Mouse (Mus musculus) hematopoietic stem cell, adult 5-6 weeks (primary cell): ENCODE results near the gene Clic4. TPM values are rescaled to one million over a fixed set of nuclear protein-coding genes. Genes with fewer than 3 reads are reported as not detected.

Experiments
- ATAC-seq, 2 experiments: fragments of 125-278 bp in 1 of 2; replicated peaks in 1 of 2; 2 replicates each; pipeline ENCODE4 v1.8.0; 2016 to 2017; ENCODE audit warnings: inconsistent platforms in 2 of 2, mild to moderate bottlenecking in 2 of 2, moderate number of reproducible peaks in 2 of 2, low read depth in 1 of 2, moderate TSS enrichment in 1 of 2; ENCODE audit not compliant: low FRiP score in 2 of 2, poor library complexity in 2 of 2, severe bottlenecking in 2 of 2, insufficient read depth in 1 of 2, low TSS enrichment in 1 of 2
- total RNA-seq: library from RNA; stranded (forward); fragments of 172-1452, 232-1000 nt; gene quantifications from 2 replicates; pipeline ENCODE4 v1.2.3, GENCODE M21; 2017

The Clic4 gene
- total RNA-seq, 1 experiment from 2014 or later = 66.9 TPM

DNA sequence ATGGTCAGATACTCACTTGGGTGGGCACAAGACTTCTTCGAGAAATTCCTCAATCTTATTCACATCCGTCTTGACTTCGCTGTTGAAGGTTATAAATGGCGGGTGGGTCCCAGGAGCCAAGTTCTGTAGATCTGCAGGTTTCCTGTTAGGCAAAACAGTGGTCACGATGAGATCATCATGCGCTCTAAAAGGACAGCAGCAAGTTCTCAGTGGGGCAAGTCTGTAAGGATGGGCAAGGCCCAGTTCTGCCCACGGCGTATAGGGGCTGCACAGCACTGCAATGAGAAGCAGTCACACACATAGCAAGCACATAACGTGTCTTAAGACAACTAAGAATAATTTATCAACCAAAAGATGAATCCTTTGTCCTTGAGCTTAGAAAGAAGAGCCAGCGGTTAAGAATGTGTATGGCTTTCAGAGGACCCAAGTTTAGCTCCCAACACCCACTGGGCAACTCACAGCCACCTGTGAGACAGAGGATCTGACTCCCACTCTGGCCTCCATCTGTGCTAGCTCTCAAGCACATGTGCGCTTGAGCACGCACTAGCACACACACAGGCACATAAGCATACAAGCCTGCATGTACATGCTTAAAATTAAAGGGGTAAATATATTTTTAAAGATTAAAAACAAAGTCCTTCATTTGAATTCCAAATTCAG is 46.5 kb downstream of the Clic4 start:
- ATAC-seq = no peak

DNA sequence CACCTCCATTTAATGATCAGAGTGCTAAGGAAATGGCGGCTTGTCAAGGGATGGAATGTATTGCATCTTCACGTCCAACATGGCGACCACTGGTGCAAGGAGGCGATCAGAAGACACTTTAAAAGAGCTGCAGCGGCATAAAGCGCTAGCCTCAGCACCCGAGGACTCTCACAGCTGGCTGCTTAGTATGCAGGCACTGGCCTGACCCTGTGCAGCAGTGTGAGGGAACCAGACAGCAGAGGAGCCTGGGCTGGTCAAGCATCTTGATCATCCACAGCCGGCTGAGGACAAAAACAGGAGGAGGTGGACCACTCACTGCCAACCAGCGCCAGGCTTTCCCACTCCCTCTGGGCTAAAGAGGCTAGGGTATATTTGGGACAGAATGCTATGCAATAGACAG is 48.8 kb downstream of the Clic4 start:
- ATAC-seq = no peak

GRCm38 (mm10) chr4:135221632-135222407 is 50.8 kb downstream of the Clic4 start:
- ATAC-seq = 0 out of 4 replicates have a peak, but pooled peaks of 1 of the 2 experiments have one; percentile 20

DNA sequence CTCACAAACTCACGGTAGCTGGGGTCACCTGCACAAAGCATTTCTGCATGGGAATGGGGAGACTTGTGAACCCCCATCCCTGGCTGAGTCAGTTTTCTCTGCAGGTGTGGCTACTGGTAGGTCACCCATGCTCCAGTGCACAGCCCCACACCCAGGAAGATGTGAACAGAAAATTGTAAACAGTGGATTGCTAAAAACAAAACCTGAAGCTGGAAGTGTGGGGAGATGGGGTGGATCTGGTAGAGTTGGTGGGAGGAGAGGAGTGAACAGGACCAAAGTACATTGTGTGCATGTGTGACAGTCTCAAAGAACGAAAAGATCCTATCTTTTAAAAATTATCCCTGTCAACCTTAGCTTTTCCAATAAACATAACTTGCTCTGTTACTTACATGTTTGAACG is 52.0 kb downstream of the Clic4 start:
- ATAC-seq = no peak

DNA sequence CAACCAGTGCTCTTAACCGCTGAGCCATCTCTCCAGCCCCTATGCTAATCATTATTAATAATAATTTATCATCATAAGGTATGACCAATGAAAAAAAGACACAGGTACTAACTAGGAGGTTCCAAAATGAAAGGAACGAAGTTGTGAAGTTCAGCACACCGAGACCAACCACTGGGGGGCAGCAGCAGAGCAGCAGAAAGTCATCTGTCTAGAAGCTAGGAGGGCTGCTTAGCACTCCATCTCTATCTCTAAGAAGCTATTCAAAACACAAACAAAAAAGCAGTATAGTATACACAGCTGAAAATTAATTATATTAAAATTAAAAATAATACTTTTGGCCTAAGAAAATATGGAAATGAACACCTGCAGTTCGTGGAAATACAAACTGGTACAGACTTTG is 53.0 kb downstream of the Clic4 start:
- ATAC-seq = peak; percentile 72 to 77; a peak in 3 of 4 replicates

GRCm38 (mm10) chr4:135209846-135210245 is 62.8 kb downstream of the Clic4 start:
- no peak for ATAC-seq

- peak; percentile 89 to 90 for ATAC-seq
These were observed 66.7 kb downstream of the Clic4 start for GRCm38 (mm10) chr4:135205711-135206600.

DNA sequence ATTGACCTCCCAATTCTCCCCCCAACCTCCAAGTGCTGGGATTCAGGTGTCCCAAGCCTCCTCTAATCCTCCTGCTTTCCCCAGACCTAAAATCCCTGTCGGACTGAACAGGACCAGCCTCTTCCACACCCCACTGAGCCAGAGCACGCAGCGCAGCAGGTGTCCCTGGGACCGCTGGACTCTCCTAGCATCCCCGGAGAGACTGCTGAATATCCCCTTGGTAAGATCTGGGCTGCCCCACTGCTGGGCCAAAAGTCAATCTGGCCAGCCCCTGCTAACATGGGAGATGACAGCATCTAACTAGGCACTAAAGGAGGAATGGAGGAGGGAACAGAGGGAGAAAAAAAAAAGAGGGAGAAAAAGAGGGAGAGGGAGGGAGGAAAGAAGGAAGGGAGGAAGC is 67.4 kb downstream of the Clic4 start:
- ATAC-seq = no peak

DNA sequence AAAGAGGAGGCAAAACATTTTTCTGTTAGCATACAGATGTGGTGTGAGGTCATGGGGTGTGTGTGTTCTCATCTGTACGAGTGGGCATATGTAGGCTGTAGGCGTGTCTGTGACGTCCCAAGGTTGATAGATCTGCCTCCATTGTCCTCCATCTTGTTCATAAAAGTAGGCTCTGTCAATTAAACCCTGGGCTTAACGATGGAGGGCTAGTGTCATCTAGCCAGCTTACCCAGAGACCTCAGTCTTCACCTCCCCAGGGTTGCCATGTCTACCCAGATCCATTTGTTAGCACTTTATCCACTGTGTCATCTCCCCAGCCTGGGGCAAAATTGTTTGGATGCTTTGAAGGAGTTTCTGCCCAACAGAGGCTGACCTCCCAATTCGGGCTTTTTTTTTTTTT is 67.9 kb downstream of the Clic4 start:
- no peak for ATAC-seq

DNA sequence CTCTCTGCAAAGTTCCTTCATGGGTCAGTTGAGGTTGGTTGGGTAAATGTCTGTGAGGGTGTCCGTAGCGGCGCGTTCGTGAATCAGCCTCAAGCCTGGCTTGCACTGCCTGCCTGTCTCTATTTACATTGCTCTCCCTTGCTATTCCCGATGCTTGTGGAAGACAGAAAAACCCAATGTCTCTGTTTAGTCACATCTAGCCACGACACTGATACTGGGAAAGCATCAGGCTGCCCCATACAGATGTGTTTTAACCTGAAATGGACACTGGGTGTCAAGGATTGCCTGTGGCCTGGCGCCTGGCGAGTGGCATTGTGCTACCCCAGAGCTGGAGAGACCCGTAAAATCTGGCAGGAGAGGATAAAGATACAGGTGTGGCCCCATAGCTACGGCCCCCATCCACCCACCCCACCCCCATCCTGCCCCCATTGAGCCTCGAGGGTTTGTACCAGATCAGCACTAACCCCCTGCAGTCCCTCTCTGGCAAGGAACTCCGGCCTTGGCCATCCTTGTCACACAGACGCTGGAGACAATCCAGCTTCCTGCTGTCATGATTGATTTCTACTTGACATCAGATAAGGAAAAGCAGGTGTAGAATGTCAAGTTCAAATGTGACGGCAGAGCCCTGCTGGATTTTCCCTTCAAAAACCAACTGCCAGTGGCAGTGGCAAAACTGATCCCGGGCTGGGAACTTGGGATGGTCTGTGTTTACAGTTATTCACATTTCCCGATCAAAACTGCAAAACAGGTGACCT is 68.6 kb downstream of the Clic4 start:
- ATAC-seq = no peak

- peak; percentile 64 to 67 for ATAC-seq
These were observed 69.3 kb downstream of the Clic4 start for GRCm38 (mm10) chr4:135203279-135203678.

DNA sequence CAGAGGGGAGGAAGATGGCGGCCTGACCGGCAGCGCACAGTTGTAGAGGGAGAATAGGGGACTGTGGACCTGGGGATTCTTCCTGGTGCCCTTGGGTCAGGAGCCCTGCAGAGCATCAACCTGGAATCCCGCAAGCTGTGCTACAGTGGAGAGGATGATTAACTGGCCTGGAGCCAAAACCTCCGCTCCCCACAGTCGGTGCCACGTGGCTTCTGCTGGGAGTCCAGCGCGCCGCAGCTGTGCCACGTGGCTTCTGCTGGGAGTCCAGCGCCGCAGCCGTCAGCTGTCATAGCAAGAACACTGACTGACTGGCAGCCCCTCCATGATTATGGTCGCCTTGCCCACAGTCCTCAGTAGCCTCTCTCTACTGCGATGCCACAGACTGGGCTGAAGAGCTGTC is 70.8 kb downstream of the Clic4 start:
- no peak for ATAC-seq

DNA sequence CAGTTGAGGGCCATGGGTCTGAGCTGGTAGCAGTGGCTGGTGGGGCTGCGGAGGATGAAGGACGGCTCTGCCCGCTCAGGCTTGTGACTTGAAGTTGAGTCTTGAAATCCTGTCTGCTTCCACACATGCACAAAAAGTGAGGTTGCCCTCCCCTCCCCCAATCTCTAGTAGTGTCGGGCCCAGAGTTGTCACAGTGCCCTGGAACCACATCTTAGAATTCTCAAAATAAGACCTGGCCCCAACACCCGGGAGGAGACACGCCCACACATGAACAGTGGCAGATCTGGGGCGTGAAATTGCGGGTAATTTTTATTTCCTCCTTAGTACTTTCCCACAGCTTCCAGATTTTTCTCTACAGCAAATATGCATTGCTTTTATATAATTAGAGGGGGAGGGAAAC is 74.8 kb downstream of the Clic4 start:
- ATAC-seq = no peak

- ATAC-seq = peak; percentile 76 to 85
These were observed 79.8 kb downstream of the Clic4 start for GRCm38 (mm10) chr4:135192841-135193240.

- no peak for ATAC-seq
These were observed 81.0 kb downstream of the Clic4 start for GRCm38 (mm10) chr4:135191604-135192003.

- ATAC-seq = no peak
These were observed 81.4 kb downstream of the Clic4 start for GRCm38 (mm10) chr4:135191185-135191584.

DNA sequence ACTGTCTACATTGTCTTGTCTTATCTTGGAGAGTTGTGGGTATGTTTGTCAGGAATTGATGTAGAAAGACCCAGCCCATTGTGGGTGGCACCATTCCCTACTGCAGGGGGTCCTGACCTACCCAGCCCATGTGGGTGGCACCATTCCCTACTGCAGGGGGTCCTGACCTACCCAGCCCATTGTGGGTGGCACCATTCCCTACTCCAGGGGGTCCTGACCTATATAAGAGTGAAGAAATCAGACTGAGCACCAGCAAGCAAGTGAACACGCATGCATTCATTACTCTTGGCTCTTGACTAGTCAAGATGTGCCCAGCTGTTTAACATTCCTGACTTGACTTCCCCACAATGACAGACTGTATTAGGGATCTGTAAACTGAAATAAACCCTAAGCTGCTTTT is 82.2 kb downstream of the Clic4 start:
- ATAC-seq = no peak
